Mouse (Mus musculus): Measurements from ENCODE around the gene Tnik.

Tnik gene

GRCm38 (mm10) chr3:28643252-28643947, 380.4 kb downstream of the Tnik start:
- DNase-seq, result no peak

- no peak for DNase-seq
Observed at GRCm38 (mm10) chr3:28652574-28652973, 389.6 kb downstream of the Tnik start.

GRCm38 (mm10) chr3:28653043-28653442, 390.0 kb downstream of the Tnik start:
- no peak for DNase-seq

GRCm38 (mm10) chr3:28654740-28655139, 391.7 kb downstream of the Tnik start:
- no peak for DNase-seq

- DNase-seq, result peak; percentile 43 to 57
Observed at GRCm38 (mm10) chr3:28658349-28658748, 395.3 kb downstream of the Tnik start.

GRCm38 (mm10) chr3:28680851-28681250, 417.8 kb downstream of the Tnik start:
- no peak for DNase-seq

GRCm38 (mm10) chr3:28681866-28682265, 418.9 kb downstream of the Tnik start:
- peak; percentile 40 to 66 for DNase-seq

- DNase-seq, result no peak
Observed at GRCm38 (mm10) chr3:28682411-28682810, 419.4 kb downstream of the Tnik start.

- DNase-seq, result no peak
Observed at GRCm38 (mm10) chr3:28685510-28685909, 422.5 kb downstream of the Tnik start.

GRCm38 (mm10) chr3:28694811-28695210, 431.8 kb downstream of the Tnik start:
- no peak for DNase-seq

GRCm38 (mm10) chr3:28695608-28696007, 432.6 kb downstream of the Tnik start:
- DNase-seq, result peak; percentile 73

- peak; percentile 30 to 43 for DNase-seq
Observed at GRCm38 (mm10) chr3:28696162-28696561, 433.1 kb downstream of the Tnik start.

GRCm38 (mm10) chr3:28697797-28698196, 434.8 kb downstream of the Tnik start, which contains the start of gene Slc2a2:
Slc2a2 (plus strand) TSS chr3:28697903.
- peak; percentile 36 to 64 for DNase-seq

- peak; percentile 54 to 57 for DNase-seq
Observed at GRCm38 (mm10) chr3:28699601-28700000, 436.6 kb downstream of the Tnik start.

GRCm38 (mm10) chr3:28705522-28706137, 442.6 kb downstream of the Tnik start:
- DNase-seq, result peak; percentile 64 to 79

GRCm38 (mm10) chr3:28706736-28707135, 443.7 kb downstream of the Tnik start:
- no peak for DNase-seq

GRCm38 (mm10) chr3:28709740-28710139, 446.7 kb downstream of the Tnik start:
- DNase-seq, result peak in 1 of 2 experiments; percentile 26

- peak in 1 of 2 experiments; percentile 12 for DNase-seq
Observed at GRCm38 (mm10) chr3:28713913-28714698, 451.1 kb downstream of the Tnik start.

GRCm38 (mm10) chr3:28718521-28718920, 455.5 kb downstream of the Tnik start:
- no peak for DNase-seq

GRCm38 (mm10) chr3:28721218-28721617, 458.2 kb downstream of the Tnik start:
- DNase-seq, result peak in 1 of 2 experiments; percentile 35

GRCm38 (mm10) chr3:28721838-28722237, 458.8 kb downstream of the Tnik start:
- peak; percentile 32 to 57 for DNase-seq

GRCm38 (mm10) chr3:28722531-28722930, 459.5 kb downstream of the Tnik start:
- DNase-seq, result no peak

GRCm38 (mm10) chr3:28723534-28723933, 460.5 kb downstream of the Tnik start:
- DNase-seq, result no peak
